ENCODE assay signal across 28 mouse cellular contexts in the genomic region with DNA sequence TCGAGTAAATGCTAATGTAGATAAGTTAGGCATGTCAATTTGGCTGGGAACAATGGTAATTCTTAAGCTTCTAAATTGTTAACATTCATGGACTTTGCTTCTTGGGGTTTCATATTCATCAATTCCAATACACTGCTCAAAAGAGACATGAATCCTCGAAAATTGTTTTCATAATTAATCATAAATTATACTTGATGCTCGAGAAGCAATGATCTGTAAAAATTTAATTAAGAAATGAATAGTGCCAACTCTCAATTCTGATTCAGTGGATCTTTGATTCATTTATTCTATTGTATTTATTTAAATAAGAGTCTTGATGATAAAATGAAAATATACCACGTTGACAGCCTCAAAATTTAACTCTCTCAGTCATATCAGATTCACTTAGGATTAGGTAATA.
"Had no signal": no experiment of that assay in that cellular context is flagged by ENCODE, and none has a peak within 500 bp of the region (broad histone marks: within the 10 kb centered on the region; RNA-seq: fewer than 3 reads in every experiment).

No protein-coding gene starts in this region.

- H3K27ac ChIP-seq: embryonic facial prominence, embryonic 10.5 days; embryonic facial prominence, embryonic 12.5 days; embryonic facial prominence, embryonic 13.5 days; embryonic facial prominence, embryonic 15.5 days; forebrain, embryonic 10.5 days; forebrain, embryonic 12.5 days; forebrain, embryonic 13.5 days; forebrain, embryonic 15.5 days; gastrocnemius, adult 2 months; heart, adult 2 months had no signal

- DNase-seq: cerebellum, adult 8-10 months; cerebellum, adult 9-10 months; cerebellum, adult 9-11 months; cerebellum, postnatal 10 days; cerebellum, postnatal 14 days; cerebellum, postnatal 25 days; cerebellum, postnatal 36 days; embryo, embryonic 11 days; forebrain, postnatal 0 days; gastrocnemius, adult 2 months; gastrocnemius, postnatal 10 days; gastrocnemius, postnatal 14 days; gastrocnemius, postnatal 25 days; gastrocnemius, postnatal 36 days; heart, adult 11 months; heart, adult 18-20 months; heart, adult 2 months had no signal

- ATAC-seq: forebrain, embryonic 13.5 days; forebrain, embryonic 14.5 days; forebrain, embryonic 15.5 days; forebrain, embryonic 16.5 days; forebrain, postnatal 0 days had no signal

- H3K4me1 ChIP-seq: embryonic facial prominence, embryonic 10.5 days; embryonic facial prominence, embryonic 12.5 days; embryonic facial prominence, embryonic 13.5 days; embryonic facial prominence, embryonic 15.5 days; forebrain, embryonic 10.5 days; forebrain, embryonic 12.5 days; forebrain, embryonic 13.5 days; forebrain, embryonic 15.5 days had no signal

- H3K27me3 ChIP-seq: embryonic facial prominence, embryonic 12.5 days; embryonic facial prominence, embryonic 13.5 days; embryonic facial prominence, embryonic 15.5 days; forebrain, embryonic 12.5 days; forebrain, embryonic 13.5 days; forebrain, embryonic 15.5 days had no signal

- H3K4me3 ChIP-seq: embryonic facial prominence, embryonic 10.5 days; embryonic facial prominence, embryonic 12.5 days; embryonic facial prominence, embryonic 13.5 days; embryonic facial prominence, embryonic 15.5 days; erythroblast, embryonic 14.5 days; forebrain, embryonic 10.5 days; forebrain, embryonic 12.5 days; forebrain, embryonic 13.5 days; forebrain, embryonic 15.5 days; gastrocnemius, adult 2 months; heart, adult 2 months had no signal

- H3K36me3 ChIP-seq: embryonic facial prominence, embryonic 10.5 days; embryonic facial prominence, embryonic 12.5 days; embryonic facial prominence, embryonic 13.5 days; embryonic facial prominence, embryonic 15.5 days; forebrain, embryonic 10.5 days; forebrain, embryonic 12.5 days; forebrain, embryonic 15.5 days had no signal
